Mouse (Mus musculus) frontal cortex, adult (tissue): Measurements from ENCODE around the gene Gm11733.
A peak's percentile ranks its signal among the peaks of the same experiment; 100 is the strongest.

Source experiments
- ATAC-seq: cut with Nextera tagmentation; 2 replicates; pipeline ENCODE4 v1.9.2; 2017; ENCODE audit warnings: mild to moderate bottlenecking, moderate library complexity, mixed read lengths; ENCODE audit not compliant: low TSS enrichment

Gene Gm11733

GRCm38 (mm10) chr11:117478271-117479006 lies 5.7 kb upstream of the Gm11733 start:
- no peak for ATAC-seq

- ATAC-seq: 0 out of 2 replicates have a peak, but pooled peaks have one; percentile 24
Observed at GRCm38 (mm10) chr11:117479007-117479719, 5.0 kb upstream of the Gm11733 start.

DNA sequence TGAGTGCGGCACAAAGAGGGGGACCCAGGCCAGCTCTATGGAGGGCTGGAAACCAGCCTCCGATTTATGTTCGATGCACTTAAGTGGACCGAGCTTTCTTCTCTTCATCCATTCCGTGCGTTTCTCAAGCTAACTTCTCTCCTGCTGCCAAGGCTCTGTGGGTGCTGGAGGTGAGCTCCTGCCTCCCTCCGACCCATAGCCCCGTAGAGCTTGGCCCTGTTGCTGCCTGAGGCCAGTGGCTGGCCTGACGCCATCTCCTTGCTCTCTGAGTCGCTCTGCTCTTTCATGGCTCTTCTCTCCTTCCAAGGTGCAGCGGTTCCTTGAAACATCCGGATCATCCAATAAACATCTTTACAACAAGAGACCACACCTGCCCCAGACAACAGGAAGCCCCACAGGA lies 4.4 kb upstream of the Gm11733 start:
- no peak for ATAC-seq

GRCm38 (mm10) chr11:117482300-117482676 lies 1.9 kb upstream of the Gm11733 start:
- ATAC-seq: no peak

DNA sequence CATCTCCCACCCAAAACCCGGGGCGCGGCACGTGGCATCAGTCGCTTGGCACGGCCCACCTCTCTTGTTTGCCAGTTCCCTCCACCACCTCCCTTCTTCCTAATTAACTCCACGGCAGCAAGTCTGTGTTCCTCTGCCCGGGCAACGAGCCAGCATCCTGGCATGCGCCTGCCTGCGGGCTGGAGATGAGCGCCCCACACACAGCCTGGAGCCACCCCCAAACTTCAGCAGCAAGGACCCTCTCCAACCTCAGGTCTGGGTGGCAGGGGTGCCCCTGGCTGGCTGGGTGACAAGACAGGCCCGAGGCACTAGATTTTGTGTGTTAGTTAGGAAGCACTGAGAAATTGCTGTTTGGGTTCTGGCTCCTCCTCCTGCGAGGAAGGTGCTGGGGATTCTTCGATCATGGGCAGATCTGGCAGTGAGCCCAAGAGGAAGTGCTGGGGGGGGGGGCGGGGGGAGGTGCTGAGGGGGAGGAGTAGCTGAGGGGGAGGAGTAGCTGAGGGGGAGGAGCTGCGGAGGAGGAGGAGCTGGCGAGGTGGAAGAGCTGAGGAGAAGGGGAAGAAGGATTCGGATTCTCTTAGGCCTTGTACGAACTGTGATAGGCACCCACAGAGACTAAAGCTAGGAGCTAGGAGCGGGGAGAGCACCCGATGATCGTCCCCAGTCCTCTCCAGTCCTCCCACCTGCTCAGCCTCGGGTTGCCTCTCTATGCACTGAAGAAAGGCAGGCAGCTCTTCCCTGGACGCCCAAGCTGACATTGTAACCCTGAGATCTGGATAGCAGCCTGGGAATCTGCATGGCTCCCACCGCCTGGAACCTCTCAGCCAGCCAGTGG lies 1.3 kb upstream of the Gm11733 start:
- peak; percentile 67; the same call in 1 of the 2 replicates for ATAC-seq

DNA sequence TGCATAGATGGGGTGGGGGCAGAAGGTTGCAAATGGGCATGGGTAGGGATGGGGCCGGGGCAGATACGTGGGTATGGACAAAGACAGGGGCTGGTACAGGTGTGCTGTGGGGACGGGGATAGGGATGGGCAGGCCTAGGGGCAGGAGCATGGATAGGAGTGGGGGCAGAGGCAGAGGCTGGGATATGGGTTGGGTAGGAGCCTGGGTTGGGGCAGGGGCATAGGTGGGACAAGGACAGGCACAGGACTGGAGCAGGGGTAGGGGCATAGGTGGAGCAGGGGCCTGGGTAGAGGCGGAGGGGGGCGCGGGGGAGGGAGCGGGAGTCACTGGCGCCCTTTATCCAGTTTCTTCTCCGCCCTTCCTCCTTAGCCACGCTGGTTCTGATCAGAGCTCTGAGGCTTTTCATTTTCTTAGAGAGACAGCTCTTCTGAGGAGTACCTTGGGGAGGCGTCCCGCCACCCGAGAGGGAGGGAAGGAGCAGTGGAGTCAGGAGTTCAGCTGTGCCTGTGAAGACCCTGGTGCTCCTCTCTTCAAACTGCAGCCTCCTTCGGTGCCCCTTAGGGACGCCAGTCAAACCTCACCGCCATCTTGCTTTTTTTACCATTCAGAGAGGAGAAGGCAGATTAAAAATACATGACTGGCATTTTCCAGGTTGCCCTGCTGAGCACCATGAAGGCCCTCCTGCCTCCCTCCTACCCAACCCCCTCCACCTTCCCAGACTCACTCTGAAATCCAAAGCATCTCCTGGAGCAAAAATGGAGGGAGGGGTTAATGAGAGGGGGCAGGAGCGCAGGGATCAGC lies 7.4 kb downstream of the Gm11733 start:
- ATAC-seq: no peak

DNA sequence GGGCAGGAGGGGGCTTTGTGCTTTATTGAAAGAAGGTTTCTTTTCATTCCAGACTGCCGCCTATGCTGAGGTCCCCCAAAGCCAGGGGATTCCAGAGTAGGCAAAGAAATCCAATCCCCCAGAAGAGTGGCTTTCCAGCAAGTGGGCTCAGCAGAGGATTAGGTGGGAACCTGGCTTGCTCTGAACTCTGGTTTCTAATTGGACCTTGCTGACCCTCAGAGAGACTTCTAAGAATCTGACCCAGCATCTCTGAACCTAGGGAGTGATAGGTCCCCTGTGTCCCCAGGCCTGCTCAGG lies 8.0 kb downstream of the Gm11733 start:
- ATAC-seq: no peak

DNA sequence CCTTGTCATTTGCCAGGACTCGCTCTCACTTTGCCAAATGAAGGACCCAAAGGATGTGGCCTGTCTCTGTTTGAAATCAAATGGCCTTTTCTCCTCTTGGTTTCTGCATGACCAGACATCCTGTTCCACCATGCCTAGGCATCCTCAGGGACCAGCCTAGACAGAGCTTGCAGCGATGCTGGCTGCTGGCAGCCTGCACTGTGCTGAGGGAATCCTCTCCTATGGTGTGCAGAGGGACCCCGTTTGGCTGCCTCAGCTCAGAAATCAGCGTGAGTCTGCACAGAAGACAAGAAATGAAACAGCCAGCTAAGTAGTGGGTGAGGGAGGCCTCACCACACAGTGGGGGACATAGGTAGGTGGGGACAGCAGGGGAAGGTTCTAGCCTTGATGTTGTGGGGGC lies 12.6 kb downstream of the Gm11733 start:
- no peak for ATAC-seq

DNA sequence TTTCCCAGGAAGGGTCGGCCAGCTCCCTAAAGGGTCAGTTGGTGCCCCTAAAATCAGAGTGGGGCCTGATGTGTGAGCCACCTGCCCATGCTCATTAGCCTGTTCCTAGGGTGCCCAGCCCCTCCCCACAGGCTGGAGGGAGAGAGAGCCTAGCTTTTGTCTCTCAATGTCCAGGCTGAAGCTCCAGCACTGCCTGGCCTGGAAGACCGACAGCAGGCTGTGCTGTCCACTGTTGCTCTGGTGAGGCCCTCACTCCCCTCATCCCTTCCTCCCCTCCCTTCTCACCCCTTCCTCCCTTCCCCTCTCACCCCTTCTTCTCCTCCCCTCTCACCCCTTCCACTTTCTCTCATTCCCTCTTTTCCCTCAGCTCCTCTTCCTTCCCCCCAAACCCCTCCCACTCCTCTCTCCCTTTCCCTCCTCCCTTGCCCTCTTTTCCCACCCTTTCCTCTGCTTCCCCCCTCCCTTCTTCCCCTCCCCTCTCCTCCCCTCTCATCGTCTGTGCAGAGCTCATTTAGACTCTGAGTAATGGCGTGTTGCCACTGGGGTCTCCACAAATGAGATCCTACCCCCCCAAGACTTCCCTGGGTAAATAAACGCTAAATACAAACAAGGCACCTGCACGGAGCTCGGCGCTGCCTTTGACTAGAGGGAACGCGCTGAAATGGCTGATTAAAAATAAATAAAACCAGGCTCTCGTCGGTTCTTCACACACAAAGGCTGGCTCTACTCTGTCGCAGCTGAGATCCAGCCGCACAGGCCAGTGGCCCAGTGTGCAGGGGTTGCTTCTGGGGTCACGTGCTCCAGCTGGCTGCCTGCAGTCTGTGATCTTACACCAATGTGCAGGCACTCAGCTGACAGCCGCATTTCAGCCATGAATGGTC lies 13.3 kb downstream of the Gm11733 start:
- no peak for ATAC-seq

- ATAC-seq: no peak
Observed at GRCm38 (mm10) chr11:117498137-117498511, 14.0 kb downstream of the Gm11733 start.

- ATAC-seq: no peak
Observed at GRCm38 (mm10) chr11:117508972-117509371, 24.8 kb downstream of the Gm11733 start.

- ATAC-seq: peak; percentile 69; the same call in 1 of the 2 replicates
Observed at GRCm38 (mm10) chr11:117515718-117516421, 31.7 kb downstream of the Gm11733 start.

DNA sequence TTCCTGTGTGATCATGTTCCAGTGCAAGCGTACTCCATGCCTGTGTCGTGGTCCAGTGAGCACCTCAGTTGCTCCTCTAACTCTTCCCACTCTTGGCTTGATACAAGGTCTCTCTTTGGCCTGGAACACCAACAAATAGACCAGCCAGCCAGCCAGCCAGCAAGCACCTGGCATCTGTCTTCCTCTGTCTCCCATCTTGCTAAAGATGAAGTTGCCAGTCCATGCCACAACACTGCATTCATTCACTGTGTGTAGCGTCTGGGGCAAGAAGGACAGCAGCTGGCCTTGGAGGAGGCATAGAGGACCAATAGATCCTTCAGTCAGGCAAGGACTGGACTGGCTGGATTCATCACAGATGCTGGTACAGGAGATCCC lies 32.2 kb downstream of the Gm11733 start:
- no peak for ATAC-seq

DNA sequence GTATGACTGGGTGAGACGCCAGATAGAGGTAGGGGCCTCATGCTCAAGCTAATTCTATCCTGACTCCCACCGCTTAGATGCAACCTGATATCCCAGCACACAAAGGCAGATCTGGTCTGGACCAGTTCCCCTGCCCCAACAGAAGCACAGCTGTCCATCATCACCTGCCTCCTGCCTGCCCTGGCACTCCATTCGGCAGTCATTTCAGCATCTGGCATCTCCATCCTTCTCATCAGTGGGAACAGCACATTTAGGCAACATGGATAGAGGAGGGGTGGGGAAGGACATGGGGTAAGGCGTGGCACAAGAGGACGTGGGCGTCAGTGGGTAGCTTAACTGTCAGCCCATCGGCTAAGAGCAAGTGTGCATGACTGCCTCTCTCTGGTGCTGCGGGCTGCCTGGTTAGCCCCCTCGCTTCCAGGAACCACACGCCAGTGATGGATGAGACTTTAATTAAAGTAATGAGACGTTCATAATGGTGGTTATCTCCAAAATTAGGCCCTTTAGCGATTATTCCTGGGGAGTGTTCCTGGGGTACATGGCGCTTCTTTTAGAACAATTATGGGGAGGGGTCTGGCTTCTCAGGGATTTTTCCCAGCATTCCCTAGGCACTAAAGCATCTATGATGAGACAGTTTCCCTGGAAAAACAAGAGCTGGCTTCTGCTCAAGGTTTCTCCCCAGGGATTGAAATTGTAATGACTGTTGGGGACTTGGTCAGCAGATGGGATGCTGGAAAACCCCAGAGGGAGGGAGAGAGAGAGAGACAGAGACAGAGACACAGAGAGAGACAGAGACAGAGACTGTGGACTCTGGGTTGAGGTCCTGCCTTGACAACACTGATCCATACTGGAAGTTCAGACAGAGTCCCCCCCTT lies 38.0 kb downstream of the Gm11733 start:
- ATAC-seq: no peak

DNA sequence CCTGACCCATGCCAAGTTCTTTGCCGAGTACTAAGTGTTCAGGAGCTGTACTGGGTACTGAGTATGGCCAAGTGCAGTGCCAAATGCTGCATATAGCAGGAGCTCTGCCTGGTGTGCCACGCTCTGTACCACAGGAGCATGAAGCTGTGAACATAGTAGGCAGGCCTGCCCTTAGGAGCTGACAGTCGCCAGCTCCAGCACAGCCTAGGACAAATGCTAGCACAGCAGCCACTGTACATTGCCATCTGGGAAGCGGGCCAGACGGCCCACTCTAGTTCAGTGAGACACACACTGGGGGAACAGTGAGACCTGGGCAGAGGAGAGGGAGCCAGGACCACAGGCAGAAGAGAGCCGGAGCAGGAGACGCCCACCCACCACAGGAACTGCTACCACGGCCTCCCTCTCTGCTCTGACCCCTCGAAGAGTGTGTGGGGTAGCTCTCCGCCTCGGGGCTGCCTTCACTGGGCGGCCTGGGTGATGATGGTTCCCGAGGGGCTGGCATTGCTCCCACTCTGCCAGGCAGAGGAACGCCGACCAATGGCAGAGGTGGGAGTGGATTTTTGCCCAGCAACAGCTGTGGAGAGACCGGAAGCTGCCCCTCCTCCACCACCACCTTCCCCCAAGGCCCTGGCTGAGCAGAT lies 38.8 kb downstream of the Gm11733 start:
- ATAC-seq: peak; percentile 93

DNA sequence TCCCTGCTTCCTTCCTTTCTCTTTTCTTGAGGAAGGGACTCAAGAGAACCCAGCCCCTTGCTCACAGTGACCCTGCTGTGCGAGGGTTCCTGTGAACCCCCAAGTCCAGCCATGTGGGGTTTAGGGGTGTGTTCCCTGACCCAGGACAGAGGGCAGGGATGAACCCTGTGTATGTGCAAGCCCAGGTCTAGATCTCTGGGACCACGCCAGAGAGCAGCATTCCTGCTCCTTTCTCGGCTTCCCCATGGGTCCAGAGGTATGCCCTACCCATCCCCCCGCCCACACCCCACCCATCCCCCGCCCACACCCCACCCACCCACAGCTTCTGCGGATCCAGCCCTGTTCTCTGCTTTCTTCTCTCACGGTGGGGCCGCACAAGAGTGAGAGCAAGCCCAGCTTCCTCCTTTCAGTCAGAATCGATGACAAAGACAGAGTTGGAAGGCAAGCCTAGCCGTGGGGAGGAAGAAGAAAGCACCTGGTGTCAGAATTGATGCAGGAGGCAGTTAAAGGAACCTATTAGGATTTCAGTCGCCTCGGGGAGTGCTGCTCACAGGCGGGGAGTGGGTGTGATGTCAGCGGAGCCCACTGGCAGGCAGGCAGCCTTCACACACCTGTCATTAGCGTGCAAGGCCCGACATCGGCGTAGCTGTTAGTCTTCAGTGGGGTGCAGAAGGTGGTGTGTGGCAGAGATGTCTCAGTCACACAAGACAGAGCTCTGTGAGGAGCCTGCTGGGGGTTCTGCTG lies 41.6 kb downstream of the Gm11733 start:
- no peak for ATAC-seq

DNA sequence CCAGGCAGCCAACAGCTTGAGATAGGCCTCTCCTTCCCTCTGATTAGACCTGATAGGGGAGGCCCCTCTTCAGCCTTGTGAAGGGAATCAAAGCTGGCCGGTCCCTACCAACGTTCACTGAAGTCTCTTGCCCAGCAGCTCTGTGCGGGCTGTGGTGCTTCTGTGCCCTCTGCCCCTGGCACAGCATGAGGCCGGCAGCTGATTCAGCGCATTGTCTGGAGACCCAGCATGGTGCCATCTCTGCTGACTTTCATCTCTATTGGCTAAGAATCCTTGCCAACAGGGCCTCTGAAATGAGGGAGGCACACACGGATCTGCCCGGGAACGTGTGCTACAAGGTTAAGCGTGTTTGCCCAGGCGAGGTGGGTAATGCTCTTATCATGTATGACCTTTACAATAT lies 48.2 kb downstream of the Gm11733 start:
- no peak for ATAC-seq

GRCm38 (mm10) chr11:117534912-117535311 lies 50.7 kb downstream of the Gm11733 start:
- peak; percentile 91 for ATAC-seq
